Mouse (Mus musculus) lung, embryonic 14.5 days (tissue): Measurements from ENCODE around the gene Ncam1. TPM values are rescaled to one million over a fixed set of nuclear protein-coding genes. Genes with fewer than 3 reads are reported as not detected.

Source experiments
- ATAC-seq: fragments of 200-750 bp; cut with Nextera tagmentation; 2 replicates; pipeline ENCODE4 v1.8.0; 2017; ENCODE audit warnings: mild to moderate bottlenecking, moderate TSS enrichment, moderate library complexity; ENCODE audit not compliant: insufficient read depth
- DNase-seq: peaks from one replicate; pipeline ENCODE4 v3.0.0-alpha.2; 2015
- H3K27ac ChIP-seq: fragments of 300-500 bp; sonication (generic); 2 replicates; pipeline ENCODE4 v1.5.1; 2014; ENCODE audit warnings: low read depth, mild to moderate bottlenecking, moderate library complexity
- H3K27me3 ChIP-seq: fragments of 300-500 bp; sonication (generic); 2 replicates; pipeline ENCODE4 v1.6.1; 2014; ENCODE audit warnings: low read length, control low read depth; ENCODE audit not compliant: insufficient read depth
- H3K36me3 ChIP-seq: fragments of 300-500 bp; sonication (generic); 2 replicates; pipeline ENCODE4 v1.6.1; 2014; ENCODE audit warnings: control low read depth; ENCODE audit not compliant: insufficient read depth
- H3K4me1 ChIP-seq: fragments of 300-500 bp; sonication (generic); 2 replicates; pipeline ENCODE4 v1.6.1; 2014; ENCODE audit warnings: antibody characterized with exemption, control low read depth; ENCODE audit not compliant: insufficient read depth
- H3K4me2 ChIP-seq: fragments of 300-500 bp; sonication (generic); 2 replicates; pipeline ENCODE4 v1.6.1; 2014; ENCODE audit warnings: mild to moderate bottlenecking
- H3K4me3 ChIP-seq: fragments of 300-500 bp; sonication (generic); 2 replicates; pipeline ENCODE4 v1.5.1; 2014; ENCODE audit warnings: low read depth, low read length
- H3K9ac ChIP-seq: fragments of 300-500 bp; sonication (generic); 2 replicates; pipeline ENCODE4 v1.6.1; 2014
- H3K9me3 ChIP-seq: fragments of 300-500 bp; sonication (generic); 2 replicates; pipeline ENCODE4 v1.6.1; 2016; ENCODE audit warnings: low read depth, low read length, control low read depth
- CTCF ChIP-seq: IDR thresholded peaks from 2 replicates; pipeline ENCODE4 v1.5.1; 2016; ENCODE audit warnings: antibody characterized with exemption, low read depth
- WGBS: fragments of 180-500 bp; shearing (Covaris S2); extraction: QIAGEN DNeasy Blood & Tissue Kit; methylation state at CpG from one replicate; pipeline ENCODE4 v1.1.7; 2014; 5-methylcytosine and 5-hydroxymethylcytosine counted together
- polyA plus RNA-seq: library from polyadenylated mRNA; unstranded; fragments of >200 nt; fragmentation: Nextera tagmentation; extraction: Ambion mirVana; gene quantifications from 2 replicates; pipeline ENCODE4 v1.2.1, GENCODE M21; 2014

Gene Ncam1
- polyA plus RNA-seq, 1 experiment from 2014 or later, result 19.6 TPM

DNA sequence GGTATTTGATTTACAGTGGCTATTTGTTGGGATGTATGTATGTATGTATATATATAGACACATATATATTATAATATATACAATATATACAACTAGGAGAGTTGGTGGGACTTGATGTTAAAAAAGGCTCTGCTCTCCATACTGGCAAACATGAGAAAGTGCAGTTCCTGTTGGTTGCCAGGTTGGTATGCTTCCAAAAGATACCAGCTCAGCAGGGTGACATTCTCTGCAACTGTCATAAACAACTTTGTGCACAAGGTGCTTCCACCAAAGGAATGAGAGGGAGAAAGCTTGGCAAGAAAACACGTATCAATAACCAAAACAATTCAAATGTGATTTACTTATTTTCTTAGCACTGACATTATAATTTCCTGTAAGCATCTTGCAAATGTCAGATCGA lies 232.9 kb downstream of the Ncam1 start:
- no peak for DNase-seq
- 72% methylated on average over 2 of the region's 2 CpGs for WGBS
- TF ChIP-seq CTCF, result no peak
- H3K4me2 ChIP-seq, result no peak overlapping the region
- no peaks in the 10 kb centered on the region for H3K9me3 ChIP-seq
- no peak for ATAC-seq
- no peak overlapping the region for H3K9ac ChIP-seq
- H3K4me1 ChIP-seq, result peaks cover 5% of the 10 kb centered on the region; the same call in 1 of the 2 replicates
- H3K36me3 ChIP-seq, result no peaks in the 10 kb centered on the region
- no peaks in the 10 kb centered on the region for H3K27me3 ChIP-seq
- H3K4me3 ChIP-seq, result no peak overlapping the region
- no peak overlapping the region for H3K27ac ChIP-seq

DNA sequence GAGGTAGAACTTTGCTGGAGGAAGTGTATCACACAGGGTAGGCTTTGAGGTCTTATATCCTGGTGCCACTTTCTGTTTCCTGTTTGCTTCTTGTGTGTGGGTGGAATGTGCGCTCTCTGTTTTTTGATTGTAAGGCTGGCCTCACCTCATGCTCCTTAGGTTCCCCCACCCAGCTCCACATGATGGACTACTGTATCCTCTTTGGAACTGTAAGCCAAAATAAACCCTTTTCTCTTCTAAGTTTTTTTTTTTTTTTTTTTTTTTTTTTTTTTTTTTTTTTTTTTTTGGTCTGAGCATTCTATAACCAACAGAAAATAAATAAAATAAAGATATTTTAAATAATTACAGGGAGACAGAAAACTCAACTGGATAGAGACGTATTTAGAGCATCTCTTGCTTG lies 239.8 kb downstream of the Ncam1 start:
- Histone ChIP-seq H3K4me1 (no peaks in the 10 kb centered on the region), H3K4me3 (no peak overlapping the region), H3K27me3 (no peaks in the 10 kb centered on the region), H3K4me2 (no peak overlapping the region), H3K9ac (no peak overlapping the region), H3K27ac (no peak overlapping the region), H3K9me3 (no peaks in the 10 kb centered on the region), H3K36me3 (no peaks in the 10 kb centered on the region)
- WGBS, result 91% methylated on average over 2 of the region's 2 CpGs
- no peak for TF ChIP-seq CTCF
- no peak for ATAC-seq
- no peak for DNase-seq

DNA sequence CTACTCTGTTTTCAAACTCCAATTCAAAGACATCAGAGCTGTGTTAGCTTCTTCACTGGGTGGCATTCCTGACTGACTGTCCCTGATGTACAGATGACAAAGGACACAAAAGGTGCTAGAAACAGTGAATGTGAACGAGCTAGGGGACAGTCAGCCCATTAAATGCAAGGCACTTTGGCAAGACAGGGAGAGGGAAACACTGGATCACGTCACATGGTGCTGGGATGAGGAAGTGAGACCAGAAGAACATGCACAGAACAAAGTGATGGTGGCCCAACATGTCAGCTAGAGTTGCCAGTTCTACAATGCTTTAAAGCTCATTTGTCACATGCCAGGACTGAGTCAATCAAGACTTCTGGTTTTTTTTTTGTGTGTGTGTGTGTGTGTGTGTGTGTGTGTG lies 247.4 kb downstream of the Ncam1 start:
- no peak overlapping the region for H3K4me2 ChIP-seq
- H3K9me3 ChIP-seq, result no peaks in the 10 kb centered on the region
- no peaks in the 10 kb centered on the region for H3K36me3 ChIP-seq
- H3K4me1 ChIP-seq, result no peaks in the 10 kb centered on the region
- no peak overlapping the region for H3K9ac ChIP-seq
- no peaks in the 10 kb centered on the region for H3K27me3 ChIP-seq
- WGBS, result 57% methylated on average over 2 of the region's 2 CpGs
- DNase-seq (no peak), ATAC-seq (no peak)
- no peak for TF ChIP-seq CTCF
- no peak overlapping the region for H3K27ac ChIP-seq
- no peak overlapping the region for H3K4me3 ChIP-seq

DNA sequence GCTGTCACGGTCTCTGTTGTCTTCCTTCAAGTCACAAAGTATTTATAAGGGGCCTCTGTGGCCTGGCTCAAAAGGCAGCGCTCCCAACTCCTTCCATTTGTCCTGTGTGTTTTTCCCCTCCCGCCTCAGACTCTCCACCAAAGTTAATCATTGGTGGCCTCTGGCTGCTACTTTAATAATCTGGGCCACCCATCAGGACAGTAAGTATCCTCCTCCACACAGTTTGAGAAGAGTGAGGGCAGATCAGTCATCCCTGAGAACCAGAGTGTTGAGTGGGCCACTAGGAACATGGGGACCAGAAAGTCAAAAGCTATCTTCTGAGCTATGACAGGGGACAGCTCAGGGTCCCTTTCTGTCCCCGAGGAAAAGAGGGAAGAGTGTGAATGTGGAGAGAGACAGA lies 256.1 kb downstream of the Ncam1 start:
- H3K9me3 ChIP-seq, result no peaks in the 10 kb centered on the region
- DNase-seq, result no peak
- no peak overlapping the region for H3K4me3 ChIP-seq
- H3K4me1 ChIP-seq, result no peaks in the 10 kb centered on the region
- H3K27me3 ChIP-seq, result no peaks in the 10 kb centered on the region
- H3K9ac ChIP-seq, result no peak overlapping the region
- no peak overlapping the region for H3K27ac ChIP-seq
- no peak for TF ChIP-seq CTCF
- no peak for ATAC-seq
- 72% methylated on average over 4 of the region's 4 CpGs for WGBS
- no peak overlapping the region for H3K4me2 ChIP-seq
- H3K36me3 ChIP-seq, result peaks cover 6% of the 10 kb centered on the region; the same call in 1 of the 2 replicates

DNA sequence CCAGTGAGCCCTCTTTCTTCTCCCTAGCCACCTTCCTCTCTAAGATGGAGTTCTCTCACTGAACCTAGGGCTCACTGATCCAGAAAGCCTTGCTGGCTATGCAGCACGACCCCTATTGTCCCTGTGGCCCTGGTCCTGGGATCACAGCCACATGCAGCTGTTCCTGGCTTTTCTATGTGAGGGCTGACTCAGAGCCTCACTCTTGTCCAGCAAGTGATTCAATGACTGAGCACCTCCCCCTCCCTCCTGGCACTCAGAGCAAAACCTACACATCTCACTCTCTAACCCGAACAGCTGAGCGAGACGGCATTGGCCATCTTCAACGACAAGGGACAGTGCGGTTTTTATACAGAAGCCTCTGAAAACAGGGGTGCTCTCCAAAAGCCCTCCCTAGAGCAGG lies 260.9 kb downstream of the Ncam1 start:
- peak; percentile 2 for DNase-seq
- no peak overlapping the region for H3K4me3 ChIP-seq
- no peaks in the 10 kb centered on the region for H3K9me3 ChIP-seq
- 72% methylated on average over 6 of the region's 6 CpGs for WGBS
- no peak overlapping the region for H3K9ac ChIP-seq
- H3K27me3 ChIP-seq, result no peaks in the 10 kb centered on the region
- no peak for ATAC-seq
- no peak for TF ChIP-seq CTCF
- no peak overlapping the region for H3K4me2 ChIP-seq
- no peaks in the 10 kb centered on the region for H3K36me3 ChIP-seq
- H3K4me1 ChIP-seq, result no peaks in the 10 kb centered on the region
- H3K27ac ChIP-seq, result no peak overlapping the region

DNA sequence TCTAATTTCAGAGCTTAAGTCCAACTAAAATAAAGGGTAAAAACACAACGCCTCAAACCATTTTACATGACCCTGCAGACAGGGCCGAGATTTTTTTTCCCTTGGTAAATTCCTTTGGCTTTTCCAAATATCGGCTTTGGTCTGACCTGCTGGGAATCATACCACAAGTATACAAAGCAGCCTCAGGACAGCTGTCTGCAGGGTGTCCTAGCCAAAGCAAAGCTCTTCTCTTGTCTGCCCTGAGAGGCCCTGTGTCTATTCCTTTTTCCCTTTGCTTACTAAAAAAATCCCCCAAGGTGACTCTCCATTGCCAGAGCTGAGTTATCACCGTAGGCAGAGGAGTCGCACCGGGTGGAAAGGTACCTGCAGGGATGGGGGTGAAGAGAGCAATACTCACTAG lies 262.1 kb downstream of the Ncam1 start:
- DNase-seq (no peak), ATAC-seq (no peak)
- Histone ChIP-seq H3K4me1 (no peaks in the 10 kb centered on the region), H3K27me3 (no peaks in the 10 kb centered on the region), H3K9me3 (no peaks in the 10 kb centered on the region), H3K4me3 (no peak overlapping the region), H3K4me2 (no peak overlapping the region), H3K27ac (no peak overlapping the region), H3K9ac (no peak overlapping the region), H3K36me3 (no peaks in the 10 kb centered on the region)
- TF ChIP-seq CTCF, result no peak
- 69% methylated on average over 6 of the region's 6 CpGs for WGBS

DNA sequence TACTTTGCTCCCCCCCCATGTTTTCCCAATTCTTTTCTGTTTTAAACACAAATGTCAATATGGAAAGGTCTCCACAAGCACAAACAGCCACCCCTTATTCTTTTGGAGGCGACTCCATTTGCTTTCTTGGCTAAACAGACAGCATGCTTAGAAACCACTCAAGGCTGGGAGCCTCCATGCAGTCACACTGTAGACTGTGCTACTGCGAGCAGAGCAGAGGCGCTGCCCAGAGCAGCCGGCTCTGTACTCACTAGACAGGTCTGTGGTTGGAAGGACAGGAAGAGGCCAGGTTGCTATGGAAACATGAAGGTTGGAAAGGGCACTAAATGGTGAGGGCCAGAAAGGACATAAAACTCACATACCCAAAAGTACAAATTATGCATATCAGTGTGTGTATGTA lies 263.8 kb downstream of the Ncam1 start:
- H3K4me2 ChIP-seq, result no peak overlapping the region
- DNase-seq (peak; percentile 32), ATAC-seq (no peak)
- H3K27me3 ChIP-seq, result no peaks in the 10 kb centered on the region
- no peaks in the 10 kb centered on the region for H3K4me1 ChIP-seq
- H3K27ac ChIP-seq, result no peak overlapping the region
- H3K36me3 ChIP-seq, result no peaks in the 10 kb centered on the region
- no peak for TF ChIP-seq CTCF
- no peak overlapping the region for H3K4me3 ChIP-seq
- H3K9ac ChIP-seq, result no peak overlapping the region
- H3K9me3 ChIP-seq, result no peaks in the 10 kb centered on the region
- 26% methylated on average over 4 of the region's 4 CpGs for WGBS

DNA sequence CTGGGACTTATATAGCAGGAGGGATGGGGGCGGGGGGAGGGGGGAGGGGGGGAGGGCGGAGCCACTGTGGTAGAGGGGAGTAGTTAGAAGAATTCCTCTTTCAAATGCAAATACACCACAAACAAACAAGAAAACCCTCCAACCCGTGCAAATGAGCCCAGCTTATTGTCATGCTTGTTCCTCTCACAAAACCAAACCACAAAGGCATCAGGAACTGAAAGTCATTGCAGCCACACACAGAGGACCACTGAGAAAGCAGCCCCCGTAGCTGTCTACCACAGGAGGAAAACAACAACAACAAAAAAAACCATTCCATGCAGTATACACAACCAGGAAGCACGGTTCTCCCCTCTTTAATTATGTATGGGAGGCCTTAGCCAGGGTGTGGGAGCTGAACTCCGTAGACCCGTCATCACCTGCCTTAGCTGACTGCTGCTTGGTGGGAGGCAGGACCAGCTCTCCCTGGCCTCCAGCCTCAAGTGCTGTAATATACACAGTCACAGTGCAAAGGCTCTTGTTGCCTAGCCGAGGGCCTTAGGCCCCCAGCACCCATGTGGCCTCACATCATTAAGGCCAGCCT lies 264.7 kb downstream of the Ncam1 start:
- ATAC-seq, result no peak
- 38% methylated on average over 8 of the region's 8 CpGs for WGBS
- no peak overlapping the region for H3K9ac ChIP-seq

More for the DNA sequence above, 264.7 kb downstream of the Ncam1 start:
- Histone ChIP-seq H3K27ac (no peak overlapping the region), H3K36me3 (no peaks in the 10 kb centered on the region), H3K9me3 (no peaks in the 10 kb centered on the region), H3K4me1 (no peaks in the 10 kb centered on the region), H3K27me3 (no peaks in the 10 kb centered on the region), H3K4me3 (no peak overlapping the region), H3K4me2 (no peak overlapping the region)
- peak; percentile 0 for DNase-seq
- TF ChIP-seq CTCF, result no peak
